Mouse (Mus musculus) left cerebral cortex, adult 2 months (tissue): ENCODE data around the gene Btg4. TPM values are rescaled to one million over a fixed set of nuclear protein-coding genes. Genes with fewer than 3 reads are reported as not detected.

Experiments used
- DNase-seq, 2 experiments: peaks; one replicate each; pipeline ENCODE4 v3.0.0; 2021 to 2022; ENCODE audit warnings: low spot score in 2 of 2, mixed read lengths in 1 of 2; ENCODE audit errors: extremely low spot score in 1 of 2
- H3K27ac ChIP-seq: fragments of 200-600 bp; 2 replicates; pipeline ENCODE4 v1.8.1; 2022
- H3K4me3 ChIP-seq: fragments of 200-600 bp; 2 replicates; pipeline ENCODE4 v1.8.1; 2022
- CTCF ChIP-seq: fragments of 200-600 bp; IDR thresholded peaks from 2 replicates; pipeline ENCODE4 v1.8.1; 2022; ENCODE audit warnings: antibody characterized with exemption, mild to moderate bottlenecking, moderate library complexity
- intact Hi-C: fragments of 180-260 bp; cut with DNase I; formaldehyde crosslinking; loops from one replicate; pipeline ENCODE4 v1.15.1; 2025
- microRNA-seq, 2 experiments: library from miRNA; unstranded; fragments of <30 nt; microRNA quantifications; one replicate each; pipeline ENCODE4 v1.2.0; 2021
- total RNA-seq, 2 experiments: library from RNA; stranded (reverse); gene quantifications; 2 replicates each; pipeline ENCODE4 v1.2.3; 2021

Gene Btg4
- total RNA-seq, 2 experiments from 2014 or later, result not detected

GRCm38 (mm10) chr9:51143437-51143836, 82.7 kb downstream of the Btg4 start:
- intact Hi-C loops, result loop anchor here (10.0 kb wide), 1 partner anchor 129 kb away; no protein-coding TSS in a partner anchor
- Histone ChIP-seq H3K4me3 (no peak overlapping the region), H3K27ac (no peak overlapping the region)
- no peak for TF ChIP-seq CTCF
- DNase-seq, result no peak

GRCm38 (mm10) chr9:51144218-51144617, 83.5 kb downstream of the Btg4 start:
- DNase-seq, result no peak
- Histone ChIP-seq H3K4me3 (no peak overlapping the region), H3K27ac (no peak overlapping the region)
- intact Hi-C loops, result loop anchor here (10.0 kb wide), 1 partner anchor 129 kb away; no protein-coding TSS in a partner anchor
- TF ChIP-seq CTCF, result no peak; the same call in none of the 2 replicates

DNA sequence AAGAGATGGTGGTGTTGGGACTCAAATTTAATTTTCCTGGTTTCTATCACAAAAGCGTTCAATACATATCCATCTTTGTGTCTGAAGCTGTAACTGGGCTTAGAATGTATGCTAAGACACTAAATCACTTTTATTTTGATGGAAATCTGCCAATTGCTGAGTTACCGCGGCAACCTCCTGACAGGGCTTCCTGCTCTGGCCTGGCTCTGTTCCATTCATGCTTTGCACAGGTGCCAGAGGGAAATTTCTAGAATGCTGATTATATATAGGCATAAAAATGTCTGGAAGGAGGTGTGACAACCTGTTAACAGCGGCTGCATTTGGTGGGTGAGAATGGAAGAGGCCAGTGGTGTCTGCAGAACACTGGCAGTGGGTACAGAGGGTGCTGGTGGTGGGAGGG, 85.8 kb downstream of the Btg4 start:
- H3K27ac ChIP-seq, result no peak overlapping the region
- no peak for TF ChIP-seq CTCF
- H3K4me3 ChIP-seq, result no peak overlapping the region
- no peak for DNase-seq
- intact Hi-C loops, result loop anchor here (10.0 kb wide), 1 partner anchor 132 kb away; no protein-coding TSS in a partner anchor

GRCm38 (mm10) chr9:51147294-51147693, 86.6 kb downstream of the Btg4 start:
- intact Hi-C loops, result loop anchor here (10.0 kb wide), 1 partner anchor 132 kb away; no protein-coding TSS in a partner anchor
- no peak for DNase-seq
- H3K27ac ChIP-seq, result no peak overlapping the region
- TF ChIP-seq CTCF, result no peak
- H3K4me3 ChIP-seq, result no peak overlapping the region

DNA sequence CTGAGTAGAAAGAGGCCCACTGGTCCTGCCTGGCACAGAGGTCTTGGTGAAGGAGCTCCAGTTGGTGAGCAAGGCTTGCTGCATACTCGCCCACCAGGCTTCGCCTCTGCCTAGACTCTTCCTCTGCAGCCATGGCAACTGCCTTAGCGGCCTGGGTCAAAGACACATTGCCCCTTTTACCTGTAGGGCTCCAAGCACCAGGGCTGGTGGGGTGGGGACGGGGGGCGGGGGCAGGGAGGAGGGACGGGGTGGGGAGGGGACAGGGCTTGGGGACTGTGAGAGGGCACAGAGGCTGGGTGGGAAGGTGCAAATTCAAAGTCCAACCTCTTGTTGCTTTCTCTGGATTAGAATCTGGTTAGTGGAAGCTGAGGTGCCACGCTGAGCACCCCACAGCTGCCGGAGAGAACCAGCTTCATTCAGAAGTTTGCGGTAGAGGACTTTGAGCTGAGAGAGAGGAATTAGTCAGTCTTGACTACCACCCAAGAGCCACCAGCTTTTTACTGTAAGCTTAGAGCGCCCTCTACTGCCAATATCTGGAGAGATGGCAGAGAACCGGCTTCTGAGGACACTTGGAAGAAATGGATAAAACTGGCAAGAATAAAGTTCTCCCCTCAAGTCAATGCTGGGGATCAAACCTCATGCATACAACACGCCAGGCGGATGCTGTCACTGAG, 91.5 kb downstream of the Btg4 start:
- intact Hi-C loops, result loop anchor here (1.0 to 10.0 kb wide), 5 partner anchors 95 to 690 kb away; no protein-coding TSS in a partner anchor
- no peak overlapping the region for H3K4me3 ChIP-seq
- peak; percentile 52 to 65 for DNase-seq
- TF ChIP-seq CTCF, result peak; percentile 77
- H3K27ac ChIP-seq, result no peak overlapping the region

DNA sequence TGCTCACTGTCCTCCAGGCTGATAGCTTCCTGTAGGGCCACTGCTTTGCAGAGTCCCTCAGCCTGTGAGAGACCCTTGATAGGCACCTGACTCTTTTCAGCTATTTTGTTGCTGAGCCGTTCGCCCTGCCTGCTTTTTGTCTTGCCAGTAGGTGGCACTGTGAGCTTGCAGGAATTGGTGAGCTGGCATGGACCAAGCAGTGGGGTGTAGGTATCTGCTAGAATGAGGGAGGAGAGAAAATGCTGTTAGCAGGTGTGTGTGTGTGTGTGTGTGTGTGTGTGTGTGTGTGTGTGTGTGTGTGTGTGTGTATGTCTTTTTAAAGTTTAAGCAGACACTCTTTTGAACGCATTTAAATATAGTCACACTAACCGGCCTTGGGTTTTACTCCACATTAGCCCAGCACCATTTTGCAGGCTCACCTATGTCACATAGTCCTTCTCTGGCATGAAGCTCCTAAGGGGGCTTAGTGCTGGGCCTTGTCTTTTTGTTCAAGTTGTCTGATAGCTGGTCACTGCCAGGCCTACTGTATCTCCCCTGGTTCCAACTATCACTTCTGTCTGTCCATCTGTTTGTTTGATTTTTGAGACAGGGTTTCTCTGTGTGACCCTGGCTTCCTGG, 101.2 kb downstream of the Btg4 start:
- intact Hi-C loops, result loop anchor here (1.0 to 5.0 kb wide), 3 partner anchors 130 to 790 kb away; no protein-coding TSS in a partner anchor
- H3K27ac ChIP-seq, result no peak overlapping the region
- DNase-seq, result peak; percentile 79 to 87
- H3K4me3 ChIP-seq, result no peak overlapping the region
- peak; percentile 83 for TF ChIP-seq CTCF

DNA sequence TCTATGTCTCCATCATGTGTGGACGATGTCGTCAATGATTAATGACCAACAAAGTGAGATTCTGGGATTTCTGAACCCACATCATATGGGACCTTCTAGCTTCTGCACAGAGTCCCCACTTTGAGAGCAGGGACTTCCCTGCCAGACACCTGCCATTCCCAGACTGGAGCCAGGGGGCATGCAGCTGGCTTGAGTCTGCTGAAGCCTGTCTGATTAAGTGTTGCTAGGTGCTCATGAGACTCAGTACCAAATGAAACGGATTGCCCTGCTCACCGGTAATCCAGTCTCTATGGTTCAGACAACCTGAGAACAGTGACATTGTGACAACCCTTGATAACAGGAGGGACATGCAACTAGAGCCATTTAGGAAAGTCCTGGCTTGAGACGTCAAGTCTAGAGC, 103.3 kb downstream of the Btg4 start:
- DNase-seq, result no peak
- Histone ChIP-seq H3K27ac (no peak overlapping the region), H3K4me3 (no peak overlapping the region)
- intact Hi-C loops, result loop anchor here (5.0 kb wide), 2 partner anchors 743 to 788 kb away; no protein-coding TSS in a partner anchor
- TF ChIP-seq CTCF, result no peak; the same call in 1 of the 2 replicates

DNA sequence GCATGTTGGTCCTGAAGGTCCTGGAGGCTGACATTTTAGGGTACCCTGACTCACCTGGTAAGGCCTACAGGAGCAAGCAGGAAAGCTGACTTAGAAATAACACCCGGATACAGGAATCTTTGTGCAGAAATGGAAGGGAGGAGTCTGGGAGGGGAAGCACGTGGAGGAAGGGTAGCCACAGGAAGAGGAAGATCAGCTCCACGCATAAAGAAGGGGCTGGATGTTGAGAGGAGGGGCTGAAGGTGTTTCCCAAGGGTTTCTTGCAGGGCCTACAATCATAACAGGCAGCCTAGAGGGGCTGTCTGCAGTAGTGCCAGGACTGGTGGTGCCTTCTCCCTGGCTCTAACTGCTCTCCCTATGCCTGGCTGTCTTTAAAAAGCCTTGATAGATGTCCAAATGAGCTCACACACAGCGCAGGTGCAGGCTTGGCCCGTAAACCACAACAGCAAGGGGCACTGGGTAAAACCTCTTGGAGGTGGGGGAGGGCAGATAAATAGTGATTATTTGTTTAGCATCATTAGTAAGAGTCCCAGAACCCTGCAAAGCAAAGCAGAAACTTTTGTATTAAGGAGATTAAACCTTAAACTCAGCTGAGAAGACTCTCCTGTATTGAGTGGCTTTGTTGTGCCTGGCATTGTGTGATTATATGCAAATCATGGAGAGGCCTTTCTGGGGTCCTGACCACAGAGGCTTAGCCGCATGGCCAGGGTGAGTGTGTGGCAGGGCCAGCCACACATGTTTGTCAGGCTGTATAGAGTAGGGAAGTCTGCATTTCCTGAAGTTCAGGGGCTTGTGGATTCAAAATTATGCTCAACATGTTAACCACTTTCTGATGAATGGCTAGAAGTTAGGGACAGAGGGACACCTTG, 104.8 kb downstream of the Btg4 start, which contains the start of gene Gm32742:
Gm32742 (minus strand) TSS at position 206 of the 869 bp plus-strand sequence.
- no peak within 1 kb of the TSS for H3K27ac ChIP-seq
- intact Hi-C loops, result no loop called here
- TF ChIP-seq CTCF, result no peak
- no peak within 1 kb of the TSS for H3K4me3 ChIP-seq
- DNase-seq, result no peak

DNA sequence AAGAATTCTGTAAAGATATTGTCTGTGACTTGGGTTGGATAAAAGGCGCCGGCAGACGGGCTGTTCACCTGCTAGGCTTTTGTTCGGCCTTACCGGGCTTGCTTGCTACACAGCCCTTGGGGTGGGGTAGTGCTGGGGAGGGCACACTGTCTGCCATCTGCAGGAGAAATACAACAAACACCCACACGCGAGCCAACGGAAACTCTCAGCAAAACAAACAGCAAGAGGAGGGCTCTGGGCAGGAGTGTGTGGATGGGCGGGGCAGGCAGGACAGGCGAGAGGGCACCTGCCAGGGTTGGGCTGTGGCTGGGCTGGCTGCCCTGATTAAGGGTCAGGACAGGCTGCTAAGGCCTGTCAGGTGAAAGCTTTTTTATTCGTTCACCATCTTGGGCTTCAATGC, 107.3 kb downstream of the Btg4 start:
- no peak overlapping the region for H3K4me3 ChIP-seq
- DNase-seq, result no peak
- no peak for TF ChIP-seq CTCF
- H3K27ac ChIP-seq, result no peak overlapping the region
- intact Hi-C loops, result no loop called here

- intact Hi-C loops, result no loop called here
These were observed 108.0 kb downstream of the Btg4 start for GRCm38 (mm10) chr9:51168698-51169097.

GRCm38 (mm10) chr9:51169133-51169532, 108.4 kb downstream of the Btg4 start:
- no peak overlapping the region for H3K4me3 ChIP-seq
- no peak for DNase-seq
- no peak for TF ChIP-seq CTCF
- intact Hi-C loops, result no loop called here
- no peak overlapping the region for H3K27ac ChIP-seq

More at GRCm38 (mm10) chr9:51168698-51169097, 108.0 kb downstream of the Btg4 start:
- no peak for DNase-seq
- no peak for TF ChIP-seq CTCF
- H3K27ac ChIP-seq, result no peak overlapping the region
- H3K4me3 ChIP-seq, result no peak overlapping the region

Small RNAs within 50 kb of the gene (microRNA-seq; reads per million reads assigned to microRNA genes)
- gene Mir34b (6.1 to 7.6 reads per million in 2 experiments), gene Mir34c (51.9 to 255 reads per million in 2 experiments)

Other genes with a start within 250 kb of the Btg4 start
- 10 to 100 TPM; 21.6 to 28.5 TPM for gene Ppp2r1b, start 215.6 kb upstream of the Btg4 start, total RNA-seq
- gene Sik2, start 51.8 kb upstream of the Btg4 start, total RNA-seq, result 10 to 100 TPM; 57.5 to 84.4 TPM
- gene Layn, start 16.2 kb downstream of the Btg4 start, total RNA-seq, result 1 to 10 TPM; 6.8 to 7.4 TPM
- gene 4833427G06Rik, start 41.2 kb downstream of the Btg4 start, total RNA-seq, result not detected
- not detected for gene Gm32742, start 104.6 kb downstream of the Btg4 start, total RNA-seq
- gene Pou2af1, start 152.8 kb downstream of the Btg4 start, total RNA-seq, result under 1 TPM in 1 of 2 experiments, not detected in 1; 0.14 TPM
- 1 to 10 TPM; 1.0 to 1.4 TPM for gene Colca2, start 217.7 kb downstream of the Btg4 start, total RNA-seq